In the genomic region with DNA sequence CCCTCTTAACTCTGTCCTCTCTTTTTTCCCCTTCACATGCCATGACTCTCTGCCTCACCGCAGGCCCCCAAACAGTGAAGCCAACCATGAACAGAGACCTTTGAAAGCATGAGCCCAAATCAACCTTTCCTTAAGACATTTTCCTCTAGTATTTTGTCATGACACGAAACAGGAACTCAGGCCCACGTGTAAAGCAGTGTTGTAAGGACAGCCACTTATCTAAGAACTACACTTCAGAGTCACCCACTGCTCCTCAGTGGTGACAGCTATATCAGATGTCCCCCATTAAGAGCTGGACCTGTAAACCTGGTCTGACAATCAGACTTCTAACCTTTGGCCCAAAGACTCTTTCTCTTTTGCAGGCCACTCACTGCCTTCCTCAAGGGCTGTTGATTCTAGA, we compare ENCODE assay signal across 20 mouse cellular contexts. TPM values are rescaled to one million over a fixed set of nuclear protein-coding genes. Genes with fewer than 3 reads are reported as not detected.
A peak's percentile ranks its signal among the peaks of the same experiment; 100 is the strongest.
DNase-seq lines count a peak whose midpoint lies in the region; ATAC-seq and TF ChIP-seq lines count a peak whose summit lies in the region.
"Had no signal": no experiment of that assay in that cellular context is flagged by ENCODE, and none has a peak within 500 bp of the region (broad histone marks: within the 10 kb centered on the region; RNA-seq: fewer than 3 reads in every experiment).

No protein-coding gene starts in this region.

- H3K36me3 ChIP-seq in heart, embryonic 12.5 days = no peaks in the 10 kb centered on the region
- peaks cover 4% of the 10 kb centered on the region for H3K36me3 ChIP-seq in heart, adult 2 months (ENCODE audit: control insufficient read depth, insufficient read depth, low read length)
- H3K36me3 ChIP-seq: embryonic facial prominence, embryonic 15.5 days; forebrain, embryonic 15.5 days; heart, embryonic 13.5 days; hindbrain, embryonic 13.5 days had no signal

- no peak for TF ChIP-seq EP300 in heart, adult 2 months (IDR thresholded peaks at IDR 0.05; ENCODE audit: insufficient read depth, low read depth, low read length)

- intact Hi-C loops in heart, adult 2 months (cut with DNase I) = no loop called here

- H3K4me1 ChIP-seq in heart, embryonic 12.5 days (replicated peaks) = peaks cover 40% of the 10 kb centered on the region
- H3K4me1 ChIP-seq in heart, adult 2 months (ENCODE audit: control insufficient read depth, insufficient read depth, low read length) = peaks cover 7% of the 10 kb centered on the region; the same call in 1 of the 2 replicates
- H3K4me1 ChIP-seq: embryonic facial prominence, embryonic 15.5 days; forebrain, embryonic 15.5 days; hindbrain, embryonic 13.5 days had no signal

- peak; percentile 13 for DNase-seq in embryo, embryonic 10 days (ENCODE audit: low spot score)
- DNase-seq in embryo, embryonic 11 days = no peak
- DNase-seq in heart, adult 2 months = no peak
- no peak for DNase-seq in testis, postnatal 14 days (ENCODE audit: low spot score)
- DNase-seq in left cerebral cortex, adult 11 months (ENCODE audit: low spot score) = no peak
- DNase-seq: adrenal gland, postnatal 10 days; cerebellum, adult 11-12 months; cerebellum, adult 9-10 months; cerebellum, postnatal 25 days; gastrocnemius, postnatal 14 days; heart, postnatal 4 days had no signal

- no peak for TF ChIP-seq POLR2A in heart, adult 2 months (IDR thresholded peaks at IDR 0.05; ENCODE audit: insufficient read depth, low read depth, low read length)

- H3K27me3 ChIP-seq in heart, embryonic 12.5 days (replicated peaks) = no peaks in the 10 kb centered on the region
- H3K27me3 ChIP-seq in heart, adult 2 months (ENCODE audit: control insufficient read depth, insufficient read depth, low read length) = no peaks in the 10 kb centered on the region
- H3K27me3 ChIP-seq: embryonic facial prominence, embryonic 15.5 days; forebrain, embryonic 15.5 days; heart, embryonic 13.5 days; hindbrain, embryonic 13.5 days had no signal

- ATAC-seq in heart, embryonic 12.5 days (ENCODE audit: insufficient number of reproducible peaks, low FRiP score) = no peak
- ATAC-seq in megakaryocyte, adult 5-6 weeks (ENCODE audit: poor library complexity, severe bottlenecking) = peak; percentile 90
- ATAC-seq: forebrain, embryonic 15.5 days; hindbrain, postnatal 0 days had no signal

- no peak overlapping the region for H3K4me2 ChIP-seq in heart, embryonic 12.5 days
- H3K4me2 ChIP-seq: embryonic facial prominence, embryonic 15.5 days; forebrain, embryonic 15.5 days; heart, embryonic 13.5 days; hindbrain, embryonic 13.5 days had no signal

- TF ChIP-seq CTCF in heart, adult 2 months (IDR thresholded peaks at IDR 0.05) = no peak

- H3K9me3 ChIP-seq in heart, embryonic 12.5 days (replicated peaks) = no peaks in the 10 kb centered on the region
- H3K9me3 ChIP-seq: embryonic facial prominence, embryonic 15.5 days; forebrain, embryonic 15.5 days; heart, embryonic 13.5 days; hindbrain, embryonic 13.5 days had no signal

- no peaks in the 10 kb centered on the region; the same call in 1 of the 2 replicates for H3K79me2 ChIP-seq in heart, adult 2 months (replicated peaks; ENCODE audit: control insufficient read depth, insufficient read depth, low read length)

- H3K9ac ChIP-seq in heart, embryonic 12.5 days = 0 out of 2 replicates have a peak overlapping the region, but pooled peaks have one; percentile 7
- no peak overlapping the region for H3K9ac ChIP-seq in heart, adult 2 months (ENCODE audit: low read depth, low read length)
- H3K9ac ChIP-seq: embryonic facial prominence, embryonic 15.5 days; forebrain, embryonic 15.5 days; heart, embryonic 13.5 days; hindbrain, embryonic 13.5 days had no signal

- 25% methylated on average over 3 of the region's 3 CpGs for WGBS in heart, embryonic 12.5 days
- 50% methylated on average over 3 of the region's 3 CpGs for WGBS in heart, adult 2 months

- no peak overlapping the region for H3K4me3 ChIP-seq in heart, embryonic 12.5 days
- no peak overlapping the region for H3K4me3 ChIP-seq in heart, adult 2 months
- H3K4me3 ChIP-seq: embryonic facial prominence, embryonic 15.5 days; erythroblast, embryonic 14.5 days; forebrain, embryonic 15.5 days; heart, embryonic 13.5 days; hindbrain, embryonic 13.5 days had no signal

- H3K27ac ChIP-seq in heart, embryonic 12.5 days (ENCODE audit: poor library complexity, severe bottlenecking) = no peak overlapping the region
- H3K27ac ChIP-seq in heart, adult 2 months = no peak overlapping the region
- H3K27ac ChIP-seq: embryonic facial prominence, embryonic 15.5 days; forebrain, embryonic 15.5 days; heart, embryonic 13.5 days; hindbrain, embryonic 13.5 days; hindbrain, postnatal 0 days had no signal

RNA-seq across cellular contexts. Expression of a gene that starts 40.3 kb away (rescaled TPM):
- polyA plus RNA-seq in heart, embryonic 12.5 days (2016; fragmentation: Nextera tagmentation; extraction: Ambion mirVana) = 0.75 and 0.92 TPM in 2 replicates
- 10 to 100 TPM; 12.2 to 14.2 TPM for total RNA-seq in heart, adult 2 months (2021)
- 6.6 and 9.8 TPM in 2 replicates for polyA plus RNA-seq in heart, adult 2 months (2012; rRNA removed)
- 2.2 and 4.0 TPM in 2 replicates for total RNA-seq in megakaryocyte, adult 5-6 weeks (2015)
- 1.8 and 2.1 TPM in 2 replicates for total RNA-seq in megakaryocyte, adult 5-6 weeks (2017)
- total RNA-seq: MEL had no signal
- polyA plus RNA-seq: erythroblast, embryonic 14.5 days had no signal
